In the genomic region with DNA sequence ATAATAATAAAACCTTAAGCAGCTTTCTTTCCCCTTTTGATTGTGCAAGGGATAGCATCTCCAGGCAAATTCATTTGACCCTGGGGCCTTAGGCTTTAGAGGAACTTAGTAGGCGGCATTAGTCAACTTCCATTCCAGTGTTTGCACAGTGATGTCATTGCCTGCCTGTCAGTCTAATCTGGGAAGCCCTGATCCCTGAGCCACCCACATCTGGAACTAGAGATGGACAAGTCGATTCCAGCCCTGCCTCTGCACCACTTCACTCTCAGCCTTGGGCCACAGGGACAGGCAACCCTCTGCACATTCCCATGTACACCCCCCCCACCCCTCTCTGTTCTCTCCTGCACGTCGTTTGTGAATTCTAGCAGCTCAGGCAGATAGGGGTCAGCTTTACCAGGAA, we compare ENCODE assay signal across 18 mouse cellular contexts.
A peak's percentile ranks its signal among the peaks of the same experiment; 100 is the strongest.
DNase-seq lines count a peak whose midpoint lies in the region; ATAC-seq lines count a peak whose summit lies in the region.
"Had no signal": no experiment of that assay in that cellular context is flagged by ENCODE, and none has a peak within 500 bp of the region (broad histone marks: within the 10 kb centered on the region; RNA-seq: fewer than 3 reads in every experiment).

No protein-coding gene starts in this region.

- H3K4me3 ChIP-seq in intestine, embryonic 15.5 days (replicated peaks): no peak overlapping the region
- H3K4me3 ChIP-seq in liver, embryonic 15.5 days (replicated peaks): no peak overlapping the region
- H3K4me3 ChIP-seq: forebrain, embryonic 15.5 days; hindbrain, embryonic 13.5 days had no signal

- H3K9me3 ChIP-seq in intestine, embryonic 15.5 days: no peaks in the 10 kb centered on the region
- no peaks in the 10 kb centered on the region for H3K9me3 ChIP-seq in liver, embryonic 15.5 days (replicated peaks)
- H3K9me3 ChIP-seq: forebrain, embryonic 15.5 days; hindbrain, embryonic 13.5 days had no signal

- H3K27me3 ChIP-seq in intestine, embryonic 15.5 days (replicated peaks): no peaks in the 10 kb centered on the region
- H3K27me3 ChIP-seq in liver, embryonic 15.5 days: no peaks in the 10 kb centered on the region
- H3K27me3 ChIP-seq: forebrain, embryonic 15.5 days; hindbrain, embryonic 13.5 days had no signal

- WGBS in intestine, embryonic 15.5 days: 38% methylated on average over 4 of the region's 4 CpGs
- WGBS in liver, embryonic 15.5 days (ENCODE audit: insufficient replicate concordance): 40% methylated on average over 4 of the region's 4 CpGs

- no peak overlapping the region for H3K4me2 ChIP-seq in intestine, embryonic 15.5 days (replicated peaks)
- no peak overlapping the region for H3K4me2 ChIP-seq in liver, embryonic 15.5 days
- H3K4me2 ChIP-seq: forebrain, embryonic 15.5 days; hindbrain, embryonic 13.5 days had no signal

- peak; percentile 45; the same call in 1 of the 2 replicates for ATAC-seq in intestine, embryonic 15.5 days
- 0 out of 2 replicates have a peak, but pooled peaks have one; percentile 42 for ATAC-seq in liver, embryonic 15.5 days (ENCODE audit: insufficient read depth)

- peak; percentile 40 for DNase-seq in embryo, embryonic 10 days (ENCODE audit: low spot score)
- no peak for DNase-seq in embryo, embryonic 9.5 days (ENCODE audit: extremely low spot score)
- peak; percentile 24 for DNase-seq in NIH3T3 (ENCODE audit: low read depth)
- DNase-seq in thymus, adult 18-20 months: no peak
- no peak for DNase-seq in gastrocnemius, postnatal 25 days
- DNase-seq in yolk sac, embryonic 10.5 days (ENCODE audit: low spot score): no peak
- DNase-seq: cerebellum, adult 11-12 months; gastrocnemius, postnatal 14 days; kidney, adult 2 months; layer of hippocampus, postnatal 36 days; lung, postnatal 4 days; midbrain, embryonic 14.5 days; right cerebral cortex, adult 18-20 months; thymus, postnatal 4 days had no signal

- no peak overlapping the region for H3K27ac ChIP-seq in intestine, embryonic 15.5 days
- H3K27ac ChIP-seq in liver, embryonic 15.5 days (replicated peaks): no peak overlapping the region
- H3K27ac ChIP-seq: forebrain, embryonic 15.5 days; hindbrain, embryonic 13.5 days had no signal

- no peaks in the 10 kb centered on the region for H3K4me1 ChIP-seq in intestine, embryonic 15.5 days (replicated peaks)
- peaks cover 5% of the 10 kb centered on the region; the same call in 1 of the 2 replicates for H3K4me1 ChIP-seq in liver, embryonic 15.5 days (replicated peaks)
- H3K4me1 ChIP-seq: forebrain, embryonic 15.5 days; hindbrain, embryonic 13.5 days had no signal

- no peaks in the 10 kb centered on the region for H3K36me3 ChIP-seq in intestine, embryonic 15.5 days
- H3K36me3 ChIP-seq in liver, embryonic 15.5 days (replicated peaks): no peaks in the 10 kb centered on the region
- H3K36me3 ChIP-seq: forebrain, embryonic 15.5 days; hindbrain, embryonic 13.5 days had no signal

- H3K9ac ChIP-seq in intestine, embryonic 15.5 days: no peak overlapping the region
- H3K9ac ChIP-seq in liver, embryonic 15.5 days: no peak overlapping the region
- H3K9ac ChIP-seq: forebrain, embryonic 15.5 days; hindbrain, embryonic 13.5 days had no signal

Comparison
In these comparisons a context has a peak if more than half of its experiments do, and no peak if none do; other contexts are left out.
1. DNase-seq: peak in embryo, embryonic 10 days (single experiment) and NIH3T3 (single experiment); none in embryo, embryonic 9.5 days (single experiment), thymus, adult 18-20 months (0 of 2), gastrocnemius, postnatal 25 days (single experiment) and yolk sac, embryonic 10.5 days (single experiment).